Mouse (Mus musculus) forebrain, embryonic 12.5 days (tissue): ENCODE data around the gene Ugt2a3. TPM values are rescaled to one million over a fixed set of nuclear protein-coding genes. Genes with fewer than 3 reads are reported as not detected.
"Not testable (repeated sequence)": the region's sequence is repeated elsewhere in the genome, so short reads cannot be mapped to it uniquely, and the experiment has no call there.

ENCODE experiments used
- ATAC-seq: fragments of 200-750 bp; cut with Nextera tagmentation; 2 replicates; pipeline ENCODE4 v1.8.0; 2017; ENCODE audit warnings: moderate TSS enrichment; ENCODE audit not compliant: low FRiP score
- H3K27ac ChIP-seq: fragments of 300-500 bp; sonication (generic); 2 replicates; pipeline ENCODE4 v1.5.1; 2016; ENCODE audit warnings: mild to moderate bottlenecking
- H3K27me3 ChIP-seq: fragments of 300-500 bp; sonication (generic); 2 replicates; pipeline ENCODE4 v1.6.1; 2016; ENCODE audit warnings: mild to moderate bottlenecking
- H3K36me3 ChIP-seq: fragments of 300-500 bp; sonication (generic); replicated peaks from 2 replicates; pipeline ENCODE4 v1.6.1; 2016; ENCODE audit warnings: mild to moderate bottlenecking
- H3K4me1 ChIP-seq: fragments of 300-500 bp; sonication (generic); 2 replicates; pipeline ENCODE4 v1.6.1; 2016
- H3K4me2 ChIP-seq: fragments of 300-500 bp; sonication (generic); 2 replicates; pipeline ENCODE4 v1.6.1; 2016; ENCODE audit warnings: mild to moderate bottlenecking, moderate library complexity
- H3K4me3 ChIP-seq: fragments of 300-500 bp; sonication (generic); replicated peaks from 2 replicates; pipeline ENCODE4 v1.5.1; 2016; ENCODE audit warnings: mild to moderate bottlenecking
- H3K9ac ChIP-seq: fragments of 300-500 bp; sonication (generic); 2 replicates; pipeline ENCODE4 v1.6.1; 2016; ENCODE audit warnings: mild to moderate bottlenecking
- H3K9me3 ChIP-seq: fragments of 300-500 bp; sonication (generic); 2 replicates; pipeline ENCODE4 v1.6.1; 2016
- WGBS: fragments of 180-500 bp; shearing (Covaris S2); methylation state at CpG from one replicate; pipeline ENCODE4 v1.1.7; 2016; 5-methylcytosine and 5-hydroxymethylcytosine counted together
- polyA plus RNA-seq: library from polyadenylated mRNA; unstranded; fragments of >200 nt; fragmentation: Nextera tagmentation; extraction: Ambion mirVana; gene quantifications from 2 replicates; pipeline ENCODE4 v1.2.1, GENCODE M21; 2016

The Ugt2a3 gene
- polyA plus RNA-seq = not detected in 2 replicates

- Histone ChIP-seq H3K27ac (no peak within 1 kb of the TSS), H3K4me3 (no peak within 1 kb of the TSS), H3K4me1 (no peaks in the 10 kb centered on the region), H3K9me3 (no peaks in the 10 kb centered on the region), H3K27me3 (no peaks in the 10 kb centered on the region), H3K9ac (no peak within 1 kb of the TSS), H3K4me2 (no peak within 1 kb of the TSS), H3K36me3 (no peaks in the 10 kb centered on the region)
- ATAC-seq = no peak
- 84% methylated on average over 11 of the region's 11 CpGs for WGBS
These were observed at the start of gene Ugt2a3 for GRCm38 (mm10) chr5:87336961-87337697. Ugt2a3 (minus strand) TSS chr5:87337195.

- H3K27ac ChIP-seq = no peak overlapping the region
- no peak overlapping the region for H3K9ac ChIP-seq
- H3K4me3 ChIP-seq = no peak overlapping the region
- H3K4me2 ChIP-seq = no peak overlapping the region
- ATAC-seq = no peak
- no peaks in the 10 kb centered on the region for H3K36me3 ChIP-seq
- no peaks in the 10 kb centered on the region for H3K4me1 ChIP-seq
- no peaks in the 10 kb centered on the region for H3K27me3 ChIP-seq
- no peaks in the 10 kb centered on the region for H3K9me3 ChIP-seq
- WGBS = 86% methylated on average over 2 of the region's 2 CpGs
These were observed 43.2 kb upstream of the Ugt2a3 start for GRCm38 (mm10) chr5:87380234-87380633.

GRCm38 (mm10) chr5:87379825-87380224, 42.8 kb upstream of the Ugt2a3 start:
- no peaks in the 10 kb centered on the region for H3K4me1 ChIP-seq
- H3K4me2 ChIP-seq = no peak overlapping the region
- H3K9me3 ChIP-seq = no peaks in the 10 kb centered on the region
- no peak overlapping the region for H3K4me3 ChIP-seq
- no peaks in the 10 kb centered on the region for H3K36me3 ChIP-seq
- no peak for ATAC-seq
- no peak overlapping the region for H3K9ac ChIP-seq
- no peaks in the 10 kb centered on the region for H3K27me3 ChIP-seq
- H3K27ac ChIP-seq = no peak overlapping the region

- no peak overlapping the region for H3K4me2 ChIP-seq
- H3K36me3 ChIP-seq = no peaks in the 10 kb centered on the region
- H3K27ac ChIP-seq = no peak overlapping the region
- WGBS = 88% methylated on average over 3 of the region's 3 CpGs
- no peaks in the 10 kb centered on the region for H3K9me3 ChIP-seq
- no peak overlapping the region for H3K9ac ChIP-seq
- H3K4me3 ChIP-seq = no peak overlapping the region
- no peaks in the 10 kb centered on the region for H3K4me1 ChIP-seq
- ATAC-seq = no peak
- no peaks in the 10 kb centered on the region for H3K27me3 ChIP-seq
These were observed 38.9 kb upstream of the Ugt2a3 start for GRCm38 (mm10) chr5:87375874-87376383.

GRCm38 (mm10) chr5:87373502-87373863, 36.5 kb upstream of the Ugt2a3 start:
- Histone ChIP-seq H3K27ac (no peak overlapping the region), H3K4me1 (no peaks in the 10 kb centered on the region), H3K4me3 (no peak overlapping the region), H3K9ac (no peak overlapping the region), H3K4me2 (no peak overlapping the region), H3K9me3 (no peaks in the 10 kb centered on the region), H3K27me3 (no peaks in the 10 kb centered on the region), H3K36me3 (no peaks in the 10 kb centered on the region)
- no peak for ATAC-seq
- 85% methylated on average over 1 of the region's 1 CpGs for WGBS

GRCm38 (mm10) chr5:87372788-87373501, 36.0 kb upstream of the Ugt2a3 start:
- not testable (repeated sequence) for H3K27me3 ChIP-seq, H3K4me3 ChIP-seq, H3K9me3 ChIP-seq, H3K36me3 ChIP-seq, ATAC-seq, H3K4me2 ChIP-seq, H3K27ac ChIP-seq, H3K4me1 ChIP-seq, H3K9ac ChIP-seq
- 69% methylated on average over 4 of the region's 4 CpGs for WGBS

GRCm38 (mm10) chr5:87350350-87350749, 13.4 kb upstream of the Ugt2a3 start:
- no peak overlapping the region for H3K4me3 ChIP-seq
- H3K4me2 ChIP-seq = no peak overlapping the region
- no peaks in the 10 kb centered on the region for H3K36me3 ChIP-seq
- no peak overlapping the region for H3K9ac ChIP-seq
- H3K9me3 ChIP-seq = no peaks in the 10 kb centered on the region
- ATAC-seq = no peak
- H3K4me1 ChIP-seq = no peaks in the 10 kb centered on the region
- WGBS = 26% methylated on average over 1 of the region's 1 CpGs
- H3K27ac ChIP-seq = no peak overlapping the region
- H3K27me3 ChIP-seq = no peaks in the 10 kb centered on the region

GRCm38 (mm10) chr5:87349150-87349549, 12.2 kb upstream of the Ugt2a3 start:
- H3K36me3 ChIP-seq, H3K9me3 ChIP-seq, H3K4me1 ChIP-seq, H3K9ac ChIP-seq, H3K4me3 ChIP-seq, H3K4me2 ChIP-seq, ATAC-seq, H3K27ac ChIP-seq, H3K27me3 ChIP-seq: not testable (repeated sequence)
- WGBS = 81% methylated on average over 1 of the region's 1 CpGs

GRCm38 (mm10) chr5:87347479-87348078, 10.6 kb upstream of the Ugt2a3 start:
- not testable (repeated sequence) for ATAC-seq, H3K4me3 ChIP-seq
- WGBS = 80% methylated on average over 2 of the region's 2 CpGs

GRCm38 (mm10) chr5:87340461-87340860, 3.5 kb upstream of the Ugt2a3 start:
- H3K4me1 ChIP-seq = no peaks in the 10 kb centered on the region
- no peaks in the 10 kb centered on the region for H3K9me3 ChIP-seq
- H3K27ac ChIP-seq = no peak overlapping the region
- 95% methylated on average over 5 of the region's 5 CpGs for WGBS
- H3K9ac ChIP-seq = no peak overlapping the region
- no peak overlapping the region for H3K4me2 ChIP-seq
- H3K27me3 ChIP-seq = no peaks in the 10 kb centered on the region
- ATAC-seq = no peak
- no peaks in the 10 kb centered on the region for H3K36me3 ChIP-seq
- H3K4me3 ChIP-seq = no peak overlapping the region

More at GRCm38 (mm10) chr5:87347479-87348078, 10.6 kb upstream of the Ugt2a3 start:
- not testable (repeated sequence) for H3K9ac ChIP-seq, H3K36me3 ChIP-seq, H3K27ac ChIP-seq, H3K4me1 ChIP-seq, H3K4me2 ChIP-seq, H3K27me3 ChIP-seq, H3K9me3 ChIP-seq

GRCm38 (mm10) chr5:87335199-87335598, 1.8 kb downstream of the Ugt2a3 start:
- no peaks in the 10 kb centered on the region for H3K9me3 ChIP-seq
- H3K4me1 ChIP-seq = no peaks in the 10 kb centered on the region
- H3K36me3 ChIP-seq = no peaks in the 10 kb centered on the region
- no peak overlapping the region for H3K9ac ChIP-seq
- H3K27ac ChIP-seq = no peak overlapping the region
- 85% methylated on average over 1 of the region's 1 CpGs for WGBS
- no peaks in the 10 kb centered on the region for H3K27me3 ChIP-seq
- H3K4me2 ChIP-seq = no peak overlapping the region
- H3K4me3 ChIP-seq = no peak overlapping the region
- no peak for ATAC-seq

- 63% methylated on average over 3 of the region's 3 CpGs for WGBS
- Histone ChIP-seq H3K9ac (no peak overlapping the region), H3K9me3 (no peaks in the 10 kb centered on the region), H3K27me3 (no peaks in the 10 kb centered on the region), H3K27ac (no peak overlapping the region), H3K4me3 (no peak overlapping the region), H3K4me1 (no peaks in the 10 kb centered on the region), H3K4me2 (no peak overlapping the region), H3K36me3 (no peaks in the 10 kb centered on the region)
- ATAC-seq = no peak
These were observed 3.4 kb downstream of the Ugt2a3 start for GRCm38 (mm10) chr5:87333584-87333983.
